ENCODE assay signal across 30 mouse cellular contexts in the genomic region with DNA sequence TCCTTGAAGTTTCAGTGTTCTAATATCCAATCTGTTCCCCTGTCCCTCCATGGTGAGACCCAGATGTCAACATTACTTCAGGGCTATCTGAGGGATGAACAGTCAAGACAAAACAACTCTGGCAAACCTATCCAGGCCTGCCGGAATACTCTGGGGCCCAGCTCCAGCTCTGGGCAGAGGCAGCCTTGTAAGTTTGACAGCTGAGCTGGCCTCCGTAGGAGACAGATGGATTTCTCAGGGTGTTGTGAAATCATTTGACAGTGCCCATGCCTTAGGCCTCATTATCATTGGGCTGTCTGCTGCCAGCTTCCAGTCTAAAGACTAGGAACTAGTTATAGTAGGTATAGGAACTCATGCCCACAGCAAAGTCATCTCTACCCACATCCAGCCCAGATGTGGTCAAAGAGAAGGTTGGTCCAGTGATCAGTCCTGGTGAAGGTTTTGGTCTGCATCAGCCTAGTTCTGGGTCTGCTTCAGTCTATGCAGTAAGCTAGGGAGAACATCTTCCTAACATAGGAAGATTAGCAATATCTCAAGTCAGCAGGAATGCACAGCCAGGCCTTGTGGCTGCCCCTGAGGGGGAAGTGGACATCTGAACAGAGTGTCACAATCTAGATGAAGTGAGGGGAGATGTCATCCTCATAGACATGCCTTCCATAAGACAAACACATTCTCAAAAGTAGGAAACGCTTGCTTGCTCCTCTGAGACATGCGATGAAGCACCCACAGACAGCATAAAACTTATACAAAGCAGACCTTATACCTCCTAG. TPM values are rescaled to one million over a fixed set of nuclear protein-coding genes. Genes with fewer than 3 reads are reported as not detected.
DNase-seq lines count a peak whose midpoint lies in the region; ATAC-seq and TF ChIP-seq lines count a peak whose summit lies in the region.
"Had no signal": no experiment of that assay in that cellular context is flagged by ENCODE, and none has a peak within 500 bp of the region (broad histone marks: within the 10 kb centered on the region; RNA-seq: fewer than 3 reads in every experiment).

No protein-coding gene starts in this region.

- H3K9ac ChIP-seq in lung, embryonic 15.5 days, result no peak overlapping the region
- H3K9ac ChIP-seq in liver, embryonic 12.5 days, result no peak overlapping the region
- H3K9ac ChIP-seq: heart, embryonic 12.5 days; hindbrain, embryonic 14.5 days; kidney, embryonic 15.5 days; limb, embryonic 12.5 days; neural tube, embryonic 12.5 days had no signal

- H3K27me3 ChIP-seq in lung, embryonic 15.5 days, result no peaks in the 10 kb centered on the region
- H3K27me3 ChIP-seq in megakaryocyte, embryonic 14.5 days (replicated peaks), result no peaks in the 10 kb centered on the region
- no peaks in the 10 kb centered on the region for H3K27me3 ChIP-seq in liver, embryonic 12.5 days (replicated peaks)
- H3K27me3 ChIP-seq: heart, embryonic 12.5 days; kidney, embryonic 15.5 days; limb, embryonic 12.5 days; neural tube, embryonic 12.5 days had no signal

- no peak for TF ChIP-seq CTCF in bone marrow macrophage, adult 2 months (IDR thresholded peaks at IDR 0.05; ENCODE audit: low read depth, low read length)

- WGBS in lung, embryonic 15.5 days, result 63% methylated on average over 4 of the region's 4 CpGs
- 61% methylated on average over 4 of the region's 4 CpGs for WGBS in liver, embryonic 12.5 days (ENCODE audit: insufficient replicate concordance)

- ATAC-seq in lung, embryonic 15.5 days (ENCODE audit: borderline replicate concordance, extremely low read depth, low FRiP score, low TSS enrichment), result peak; percentile 53; the same call in 1 of the 2 replicates
- no peak for ATAC-seq in liver, embryonic 12.5 days
- ATAC-seq: activated CD4-positive, CD25-positive, alpha-beta regulatory T cell, adult 4 months; CD4-positive, CD25-positive, alpha-beta regulatory T cell, adult 4 months; forebrain, embryonic 16.5 days; midbrain, embryonic 16.5 days had no signal

- no peak overlapping the region for H3K4me3 ChIP-seq in lung, embryonic 15.5 days
- H3K4me3 ChIP-seq in bone marrow macrophage, adult 2 months (ENCODE audit: insufficient read depth, low read length), result no peak overlapping the region
- H3K4me3 ChIP-seq in megakaryocyte, embryonic 14.5 days (replicated peaks), result peak overlapping the region; percentile 1
- H3K4me3 ChIP-seq in liver, embryonic 12.5 days, result no peak overlapping the region
- H3K4me3 ChIP-seq: erythroblast, embryonic 14.5 days; heart, adult 2 months; heart, embryonic 12.5 days; kidney, embryonic 15.5 days; limb, embryonic 12.5 days; myocyte; neural tube, embryonic 12.5 days had no signal

- H3K9me3 ChIP-seq in lung, embryonic 15.5 days, result no peaks in the 10 kb centered on the region
- H3K9me3 ChIP-seq in megakaryocyte, embryonic 14.5 days, result no peaks in the 10 kb centered on the region
- H3K9me3 ChIP-seq in liver, embryonic 12.5 days (replicated peaks), result no peaks in the 10 kb centered on the region
- H3K9me3 ChIP-seq: heart, embryonic 12.5 days; kidney, embryonic 15.5 days; limb, embryonic 12.5 days; neural tube, embryonic 12.5 days had no signal

- DNase-seq in adrenal gland, postnatal 14 days, result peak; percentile 45
- DNase-seq in adrenal gland, postnatal 25 days, result no peak
- no peak for DNase-seq in lung, postnatal 10 days
- DNase-seq in right cerebral cortex, postnatal 10 days (ENCODE audit: low spot score in 2 of 2), result no peak
- DNase-seq: cerebellum, adult 18-20 months; cerebellum, postnatal 10 days; gastrocnemius, postnatal 14 days; heart, adult 2 months; kidney, adult 11 months; kidney, postnatal 25 days; right cerebral cortex, adult 18-20 months; right cerebral cortex, postnatal 4 days; thymus, postnatal 4 days had no signal

- TF ChIP-seq POLR2A in bone marrow macrophage, adult 2 months (IDR thresholded peaks at IDR 0.05; ENCODE audit: borderline replicate concordance, low read depth, low read length), result no peak

- no peaks in the 10 kb centered on the region; the same call in 1 of the 2 replicates for H3K4me1 ChIP-seq in lung, embryonic 15.5 days
- H3K4me1 ChIP-seq in bone marrow macrophage, adult 2 months (ENCODE audit: control insufficient read depth, insufficient read depth, low read length), result peaks cover 35% of the 10 kb centered on the region
- H3K4me1 ChIP-seq in megakaryocyte, embryonic 14.5 days, result peaks cover 96% of the 10 kb centered on the region
- 0 out of 2 replicates have a peak, but pooled peaks cover under 1% of the 10 kb centered on the region for H3K4me1 ChIP-seq in liver, embryonic 12.5 days
- H3K4me1 ChIP-seq: kidney, embryonic 15.5 days; limb, embryonic 12.5 days; neural tube, embryonic 12.5 days had no signal

- H3K27ac ChIP-seq in lung, embryonic 15.5 days, result no peak overlapping the region; the same call in 1 of the 2 replicates
- H3K27ac ChIP-seq in bone marrow macrophage, adult 2 months (ENCODE audit: insufficient read depth, low read depth, low read length), result peak overlapping the region; percentile 31
- no peak overlapping the region for H3K27ac ChIP-seq in liver, embryonic 12.5 days
- H3K27ac ChIP-seq: heart, adult 2 months; hindbrain, embryonic 14.5 days; kidney, embryonic 15.5 days; limb, embryonic 12.5 days; macrophage; neural tube, embryonic 12.5 days had no signal

- no peaks in the 10 kb centered on the region for H3K36me3 ChIP-seq in lung, embryonic 15.5 days
- H3K36me3 ChIP-seq in megakaryocyte, embryonic 14.5 days (replicated peaks; ENCODE audit: low read length), result no peaks in the 10 kb centered on the region
- H3K36me3 ChIP-seq in liver, embryonic 12.5 days, result no peaks in the 10 kb centered on the region
- H3K36me3 ChIP-seq: heart, embryonic 12.5 days; kidney, embryonic 15.5 days; limb, embryonic 12.5 days; neural tube, embryonic 12.5 days had no signal

- no peak overlapping the region for H3K4me2 ChIP-seq in lung, embryonic 15.5 days
- H3K4me2 ChIP-seq in liver, embryonic 12.5 days, result no peak overlapping the region
- H3K4me2 ChIP-seq: heart, embryonic 12.5 days; hindbrain, embryonic 14.5 days; kidney, embryonic 15.5 days; limb, embryonic 12.5 days; midbrain, embryonic 11.5 days; neural tube, embryonic 12.5 days had no signal

RNA-seq across cellular contexts. Expression of a gene that starts 34.4 kb away (rescaled TPM):
- total RNA-seq in adrenal gland, postnatal 14 days (2021), result 60.1 and 60.3 TPM in 2 replicates
- total RNA-seq in adrenal gland, postnatal 25 days (2021), result 67.4 and 93.7 TPM in 2 replicates
- 31.2 and 35.9 TPM in 2 replicates for polyA plus RNA-seq in lung, embryonic 15.5 days (2015; fragmentation: Nextera tagmentation; extraction: Ambion mirVana)
- polyA plus RNA-seq in bone marrow macrophage, adult 2 months (2012; ENCODE audit: insufficient read depth, insufficient read length, missing spikeins), result 16.2 and 17.8 TPM in 2 replicates
- 95.0 and 304 TPM in 2 replicates for polyA plus RNA-seq in megakaryocyte, embryonic 14.5 days (2012; ENCODE audit: insufficient read depth, low replicate concordance)
- polyA plus RNA-seq in liver, embryonic 12.5 days (2016; fragmentation: Nextera tagmentation; extraction: Ambion mirVana), result 10.1 and 11.0 TPM in 2 replicates
